Mouse (Mus musculus): Measurements from ENCODE around the gene Ciapin1. TPM values are rescaled to one million over a fixed set of nuclear protein-coding genes. Genes with fewer than 3 reads are reported as not detected.

The Ciapin1 gene
- polyA plus RNA-seq, 1 experiment = 404 TPM

DNA sequence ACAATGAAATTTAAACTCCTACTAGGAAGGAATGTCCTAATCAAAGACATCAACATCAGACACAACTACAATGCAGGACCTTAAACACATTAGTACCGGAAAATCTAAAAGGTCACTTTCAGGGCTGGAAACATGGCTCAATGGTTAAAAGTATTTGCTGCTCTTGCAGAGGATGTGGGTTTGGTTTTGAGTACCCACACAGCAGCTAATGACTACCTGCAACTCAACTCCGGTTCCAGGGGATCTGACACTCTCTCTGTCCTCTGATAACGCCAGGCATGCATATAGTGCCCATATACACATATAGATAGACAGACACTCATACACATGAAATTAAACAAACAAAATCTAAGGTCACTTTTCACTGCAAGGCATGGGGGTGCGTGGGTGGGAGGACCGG, 11.9 kb downstream of the Ciapin1 start:
- H3K27me3 ChIP-seq (replicated peaks) = no peaks in the 10 kb centered on the region
- peaks cover 95% of the 10 kb centered on the region for H3K36me3 ChIP-seq (replicated peaks; ENCODE audit: low read length)
- TF ChIP-seq FLI1 (IDR thresholded peaks at IDR 0.05; ENCODE audit: low read length) (no peak), GATA1 (IDR thresholded peaks at IDR 0.05; ENCODE audit: borderline replicate concordance, low read length) (no peak)
- no peaks in the 10 kb centered on the region for H3K9me3 ChIP-seq
- no peak overlapping the region for H3K4me3 ChIP-seq (replicated peaks)
- H3K4me1 ChIP-seq = peaks cover 16% of the 10 kb centered on the region

DNA sequence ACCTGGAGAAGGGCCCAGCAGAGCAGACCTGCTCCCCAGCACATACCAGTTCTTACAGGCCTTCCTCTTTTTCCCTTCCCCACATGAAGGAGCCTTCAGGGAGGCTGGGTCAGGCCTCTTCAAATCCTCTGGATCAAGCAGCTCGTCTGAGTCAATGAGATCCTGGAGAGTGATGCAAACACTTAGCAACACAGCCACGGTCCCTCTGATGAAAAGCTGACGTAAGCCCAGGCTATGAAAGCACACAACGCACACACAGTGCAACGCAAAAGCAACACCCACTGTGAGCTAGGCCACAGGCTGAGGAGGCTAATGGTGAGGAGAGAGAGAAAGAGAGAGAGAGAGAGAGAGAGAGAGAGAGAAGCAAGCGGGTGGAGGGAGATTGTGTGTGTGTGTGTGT, 13.0 kb downstream of the Ciapin1 start:
- Histone ChIP-seq H3K36me3 (replicated peaks; ENCODE audit: low read length) (peaks cover 95% of the 10 kb centered on the region), H3K4me1 (peaks cover 16% of the 10 kb centered on the region), H3K9me3 (no peaks in the 10 kb centered on the region), H3K4me3 (replicated peaks) (no peak overlapping the region), H3K27me3 (replicated peaks) (no peaks in the 10 kb centered on the region)
- TF ChIP-seq FLI1 (IDR thresholded peaks at IDR 0.05; ENCODE audit: low read length) (no peak), GATA1 (IDR thresholded peaks at IDR 0.05; ENCODE audit: borderline replicate concordance, low read length) (no peak)

DNA sequence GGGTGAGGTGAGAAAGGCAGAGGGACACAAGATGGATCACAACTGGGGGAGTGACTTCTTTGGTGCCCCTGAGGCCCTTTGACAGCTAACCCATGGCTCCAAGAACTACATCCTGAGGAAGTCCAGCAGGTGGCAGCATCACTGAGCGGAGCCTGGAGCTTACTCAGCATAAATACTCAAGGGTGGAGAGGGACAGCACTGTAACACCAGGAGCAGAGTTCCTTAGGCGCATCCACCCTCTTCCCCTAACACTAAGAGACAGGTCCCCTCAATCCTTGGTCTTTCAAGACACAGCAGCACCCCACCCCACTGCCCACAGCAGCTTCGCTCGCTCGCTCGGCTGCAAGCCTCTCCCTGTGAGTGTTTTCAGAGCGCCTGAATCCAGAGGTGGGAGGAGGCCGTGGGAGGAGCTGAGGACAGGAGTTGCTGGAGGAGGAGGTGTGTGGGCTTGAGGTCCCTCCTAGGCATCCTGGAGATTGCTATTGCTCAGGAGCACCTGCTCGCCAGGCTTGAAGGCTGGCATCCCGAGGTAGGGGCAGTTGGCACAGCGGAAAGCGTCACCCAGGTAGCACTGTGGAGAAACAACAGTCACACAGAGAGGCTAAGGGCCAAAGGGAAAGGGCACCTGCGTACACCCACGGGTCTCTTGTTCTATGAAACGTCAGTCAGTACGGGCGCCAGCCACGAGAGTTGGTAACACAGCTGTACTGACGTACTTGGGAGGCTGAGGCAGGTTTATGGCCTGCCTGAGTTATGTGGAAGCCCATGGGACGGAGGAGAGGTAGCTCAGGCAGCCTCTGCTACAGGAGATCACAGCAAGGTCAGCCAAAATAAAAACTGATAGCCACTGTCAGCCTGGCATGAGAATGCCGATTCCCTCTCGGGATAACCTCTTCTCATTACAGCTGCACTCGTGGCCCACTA, 15.3 kb downstream of the Ciapin1 start:
- Histone ChIP-seq H3K4me1 (peaks cover 26% of the 10 kb centered on the region), H3K36me3 (replicated peaks; ENCODE audit: low read length) (peaks cover 96% of the 10 kb centered on the region), H3K9me3 (no peaks in the 10 kb centered on the region), H3K27me3 (replicated peaks) (no peaks in the 10 kb centered on the region), H3K4me3 (replicated peaks) (no peak overlapping the region)
- TF ChIP-seq FLI1 (IDR thresholded peaks at IDR 0.05; ENCODE audit: low read length) (no peak), GATA1 (IDR thresholded peaks at IDR 0.05; ENCODE audit: borderline replicate concordance, low read length) (no peak)

DNA sequence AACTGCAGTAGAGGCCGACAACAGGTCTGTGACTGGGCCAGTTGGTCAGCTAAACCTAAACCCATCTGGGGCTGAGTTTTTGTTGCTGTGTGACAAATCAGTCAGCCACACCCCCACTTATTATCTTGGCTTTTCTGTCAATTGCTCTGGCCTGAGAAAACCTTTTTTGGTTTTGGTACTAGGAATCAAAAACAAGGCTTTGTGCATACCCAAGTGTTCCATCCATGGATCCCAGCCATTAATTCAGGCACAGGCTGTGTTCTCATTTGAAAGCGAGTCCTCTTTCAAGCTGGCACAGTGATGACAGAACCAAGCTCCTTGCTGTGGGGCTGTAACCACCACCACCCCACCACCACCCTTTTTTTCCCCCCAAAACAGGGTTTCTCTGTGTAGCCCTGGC, 16.8 kb downstream of the Ciapin1 start:
- peaks cover 26% of the 10 kb centered on the region for H3K4me1 ChIP-seq
- peaks cover 91% of the 10 kb centered on the region for H3K36me3 ChIP-seq (replicated peaks; ENCODE audit: low read length)
- TF ChIP-seq FLI1 (IDR thresholded peaks at IDR 0.05; ENCODE audit: low read length) = no peak
- TF ChIP-seq GATA1 (IDR thresholded peaks at IDR 0.05; ENCODE audit: borderline replicate concordance, low read length) = no peak
- no peak overlapping the region for H3K4me3 ChIP-seq (replicated peaks)
- no peaks in the 10 kb centered on the region for H3K27me3 ChIP-seq (replicated peaks)
- no peaks in the 10 kb centered on the region for H3K9me3 ChIP-seq

DNA sequence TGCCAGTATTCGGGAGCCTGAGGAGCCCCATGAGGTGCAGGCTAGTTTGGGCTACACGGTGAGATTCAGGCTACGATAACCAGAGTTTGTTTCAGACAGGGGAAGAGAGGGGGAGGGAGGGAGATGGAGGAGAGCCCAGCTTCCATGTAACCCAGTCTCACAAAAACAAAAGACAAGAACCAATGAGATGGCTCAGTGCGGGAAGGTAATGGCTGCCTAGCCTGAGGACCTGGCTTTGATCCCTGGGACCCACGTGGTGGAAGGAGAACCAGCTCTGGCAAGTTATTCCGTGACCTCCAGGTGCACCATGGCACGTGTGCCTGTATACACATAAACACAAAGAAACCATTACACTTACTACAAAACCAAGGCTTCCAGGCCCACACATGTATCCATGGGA, 17.6 kb downstream of the Ciapin1 start:
- Histone ChIP-seq H3K4me3 (replicated peaks) (no peak overlapping the region), H3K27me3 (replicated peaks) (no peaks in the 10 kb centered on the region), H3K9me3 (no peaks in the 10 kb centered on the region), H3K4me1 (peaks cover 26% of the 10 kb centered on the region), H3K36me3 (replicated peaks; ENCODE audit: low read length) (peaks cover 82% of the 10 kb centered on the region)
- TF ChIP-seq GATA1 (IDR thresholded peaks at IDR 0.05; ENCODE audit: borderline replicate concordance, low read length) (no peak), FLI1 (IDR thresholded peaks at IDR 0.05; ENCODE audit: low read length) (no peak)

DNA sequence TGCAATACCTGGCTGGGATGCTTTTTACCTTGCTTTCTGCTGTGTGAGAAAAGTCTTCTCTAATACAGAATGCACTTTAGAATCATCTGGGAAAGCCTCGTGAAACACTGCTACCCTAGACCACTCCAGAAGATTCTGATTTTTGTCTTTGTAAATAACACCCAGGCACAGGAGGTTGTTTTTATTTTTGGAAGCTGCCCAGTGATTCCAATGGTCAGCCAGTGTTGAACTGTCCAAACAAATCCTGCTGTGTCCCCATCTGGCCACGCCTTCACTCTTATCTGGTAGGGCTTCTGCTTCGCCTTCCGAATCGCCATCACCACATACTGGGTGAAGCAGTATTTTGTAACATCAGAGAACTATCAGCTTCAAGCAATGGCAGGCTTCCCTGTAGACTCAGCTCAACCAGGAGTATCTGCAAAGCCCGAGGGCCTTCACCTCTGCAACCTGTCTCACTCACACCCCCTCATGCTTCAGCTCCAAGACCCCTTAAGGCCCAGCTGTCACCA, 18.4 kb downstream of the Ciapin1 start:
- TF ChIP-seq FLI1 (IDR thresholded peaks at IDR 0.05; ENCODE audit: low read length) = no peak
- TF ChIP-seq GATA1 (IDR thresholded peaks at IDR 0.05; ENCODE audit: borderline replicate concordance, low read length) = no peak
- Histone ChIP-seq H3K9me3 (no peaks in the 10 kb centered on the region), H3K4me1 (peaks cover 28% of the 10 kb centered on the region), H3K36me3 (replicated peaks; ENCODE audit: low read length) (peaks cover 74% of the 10 kb centered on the region), H3K27me3 (replicated peaks) (no peaks in the 10 kb centered on the region), H3K4me3 (replicated peaks) (no peak overlapping the region)

DNA sequence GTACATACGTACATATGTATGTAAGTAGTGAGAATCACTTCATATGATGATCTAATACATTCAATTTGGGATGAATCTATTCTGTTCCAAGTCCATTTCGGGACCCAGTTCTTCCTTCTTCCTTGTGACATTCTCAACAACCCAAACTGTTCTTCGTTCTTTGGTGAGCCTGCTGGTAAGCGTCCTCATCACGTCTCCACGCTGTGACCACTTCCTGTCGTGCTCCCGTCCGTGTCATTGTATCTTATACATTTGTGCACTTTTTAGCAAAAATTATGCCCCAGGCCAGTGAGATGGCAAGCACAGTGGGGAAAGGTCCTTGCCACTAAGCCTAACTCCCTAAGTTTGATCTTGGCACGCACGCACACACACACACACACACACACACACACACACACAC, 20.2 kb downstream of the Ciapin1 start:
- Histone ChIP-seq H3K36me3 (replicated peaks; ENCODE audit: low read length) (peaks cover 57% of the 10 kb centered on the region), H3K4me1 (peaks cover 24% of the 10 kb centered on the region), H3K27me3 (replicated peaks) (no peaks in the 10 kb centered on the region), H3K4me3 (replicated peaks) (no peak overlapping the region), H3K9me3 (no peaks in the 10 kb centered on the region)
- TF ChIP-seq GATA1 (IDR thresholded peaks at IDR 0.05; ENCODE audit: borderline replicate concordance, low read length) = no peak
- no peak for TF ChIP-seq FLI1 (IDR thresholded peaks at IDR 0.05; ENCODE audit: low read length)

DNA sequence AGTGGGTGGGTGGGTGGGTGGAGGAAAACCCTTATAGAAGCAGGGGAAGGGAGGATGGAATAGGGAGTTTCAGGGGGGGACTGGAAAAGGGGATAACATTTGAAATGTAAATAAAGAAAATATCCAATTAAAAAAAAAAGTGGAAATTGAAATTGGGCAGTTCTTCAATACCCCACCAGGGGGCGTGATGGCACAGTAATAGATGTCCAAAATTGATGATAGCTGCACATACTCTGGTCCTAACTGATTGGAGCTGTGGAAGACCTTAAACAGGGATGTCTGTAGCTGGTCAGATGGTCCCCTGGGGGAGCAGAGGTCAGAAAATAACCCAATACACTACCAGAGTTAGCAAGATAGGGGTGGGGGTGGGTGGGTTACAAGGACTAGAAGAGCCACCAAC, 23.6 kb downstream of the Ciapin1 start:
- Histone ChIP-seq H3K36me3 (replicated peaks; ENCODE audit: low read length) (peaks cover 24% of the 10 kb centered on the region), H3K4me1 (peaks cover 32% of the 10 kb centered on the region), H3K4me3 (replicated peaks) (no peak overlapping the region), H3K27me3 (replicated peaks) (peaks cover 12% of the 10 kb centered on the region), H3K9me3 (no peaks in the 10 kb centered on the region)
- no peak for TF ChIP-seq GATA1 (IDR thresholded peaks at IDR 0.05; ENCODE audit: borderline replicate concordance, low read length)

DNA sequence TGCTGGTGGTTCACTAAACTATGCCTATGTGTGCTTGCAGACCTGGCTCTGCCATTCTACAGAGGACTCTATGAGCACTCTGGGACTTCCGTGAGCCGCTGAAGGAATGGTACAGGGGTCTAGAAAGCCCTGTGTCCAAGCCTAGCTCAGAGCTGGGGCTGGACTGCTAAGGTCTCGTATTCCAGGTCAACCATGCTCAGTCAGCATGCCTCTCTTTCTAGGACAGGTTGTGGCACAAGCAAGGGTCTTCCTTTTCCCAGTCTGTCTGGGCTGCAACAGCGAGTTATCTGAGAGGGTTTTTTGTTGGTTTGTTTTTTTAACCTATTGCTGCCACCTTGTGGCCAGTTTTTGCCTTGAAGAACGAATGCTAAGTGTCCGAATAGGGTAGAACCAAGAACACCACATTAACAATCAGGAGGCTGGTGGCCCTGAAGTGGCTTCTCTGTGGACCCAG, 25.5 kb downstream of the Ciapin1 start:
- Histone ChIP-seq H3K4me3 (replicated peaks) (peak overlapping the region; percentile 53), H3K9me3 (no peaks in the 10 kb centered on the region), H3K4me1 (peaks cover 39% of the 10 kb centered on the region), H3K36me3 (replicated peaks; ENCODE audit: low read length) (peaks cover 7% of the 10 kb centered on the region), H3K27me3 (replicated peaks) (peaks cover 19% of the 10 kb centered on the region)
- TF ChIP-seq GATA1 (IDR thresholded peaks at IDR 0.05; ENCODE audit: borderline replicate concordance, low read length) (no peak), FLI1 (IDR thresholded peaks at IDR 0.05; ENCODE audit: low read length) (no peak)

DNA sequence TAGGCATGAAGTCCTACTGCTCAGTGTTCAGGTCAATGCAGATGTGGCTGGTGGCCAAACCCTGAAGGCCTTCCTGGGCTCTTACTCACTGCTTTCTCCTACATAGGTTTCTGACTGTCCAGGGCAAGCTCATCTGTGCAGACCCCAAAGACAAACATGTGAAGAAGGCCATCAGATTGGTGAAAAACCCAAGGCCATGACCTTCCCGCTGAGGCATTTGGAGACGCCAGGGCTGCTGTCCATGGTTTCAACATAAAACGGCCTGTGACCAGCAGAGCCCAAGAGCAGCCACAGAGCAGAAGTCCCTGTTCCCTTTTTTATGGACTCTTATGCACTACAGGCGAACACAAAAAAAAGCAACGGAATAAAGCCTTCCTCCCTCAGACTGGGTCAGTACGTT, 26.5 kb downstream of the Ciapin1 start:
- peaks cover 44% of the 10 kb centered on the region for H3K4me1 ChIP-seq

More for the DNA sequence above, 26.5 kb downstream of the Ciapin1 start:
- Histone ChIP-seq H3K4me3 (replicated peaks) (no peak overlapping the region), H3K27me3 (replicated peaks) (peaks cover 27% of the 10 kb centered on the region), H3K36me3 (replicated peaks; ENCODE audit: low read length) (no peaks in the 10 kb centered on the region), H3K9me3 (no peaks in the 10 kb centered on the region)
- no peak for TF ChIP-seq GATA1 (IDR thresholded peaks at IDR 0.05; ENCODE audit: borderline replicate concordance, low read length)
- TF ChIP-seq FLI1 (IDR thresholded peaks at IDR 0.05; ENCODE audit: low read length) = no peak

Data from megakaryocyte, embryonic 14.5 days (primary cell).